Mouse (Mus musculus): ENCODE data around the gene Hcrtr1. TPM values are rescaled to one million over a fixed set of nuclear protein-coding genes. Genes with fewer than 3 reads are reported as not detected.

Gene Hcrtr1
- polyA plus RNA-seq, 1 experiment from 2014 or later: 0.71 TPM

GRCm38 (mm10) chr4:130110091-130110490, 29.1 kb downstream of the Hcrtr1 start:
- Histone ChIP-seq H3K27me3 (peaks cover 11% of the 10 kb centered on the region), H3K4me3 (no peak overlapping the region), H3K4me1 (replicated peaks) (peaks cover 17% of the 10 kb centered on the region), H3K36me3 (0 out of 2 replicates have a peak, but pooled peaks cover 3% of the 10 kb centered on the region), H3K9me3 (no peaks in the 10 kb centered on the region), H3K4me2 (no peak overlapping the region), H3K27ac (replicated peaks) (no peak overlapping the region), H3K9ac (no peak overlapping the region)
- ATAC-seq (ENCODE audit: low read depth): no peak
- 90% methylated on average over 7 of the region's 7 CpGs for WGBS

DNA sequence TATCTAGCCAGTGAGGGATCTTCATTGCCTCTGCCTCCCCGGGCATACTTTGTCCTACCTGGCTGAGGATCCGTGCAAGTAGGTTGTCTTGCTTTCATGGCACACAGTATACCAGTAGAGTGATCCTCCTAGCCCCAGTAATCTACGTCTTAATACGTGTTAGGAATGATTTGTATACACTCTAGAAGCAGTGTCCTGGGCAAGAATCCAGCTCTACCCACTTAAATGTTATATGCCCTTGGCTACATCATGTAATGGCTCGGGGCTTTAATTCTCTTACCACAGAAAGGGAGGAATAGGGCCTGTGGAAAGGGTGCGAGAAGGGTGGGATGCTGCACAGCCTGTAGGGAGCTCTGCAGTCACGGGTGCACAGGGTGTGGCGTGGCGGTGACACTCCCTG, 29.5 kb downstream of the Hcrtr1 start:
- Histone ChIP-seq H3K4me2 (no peak overlapping the region), H3K4me1 (replicated peaks) (peaks cover 17% of the 10 kb centered on the region), H3K27ac (replicated peaks) (no peak overlapping the region), H3K27me3 (peaks cover 11% of the 10 kb centered on the region), H3K9me3 (no peaks in the 10 kb centered on the region), H3K36me3 (0 out of 2 replicates have a peak, but pooled peaks cover 3% of the 10 kb centered on the region), H3K4me3 (no peak overlapping the region), H3K9ac (no peak overlapping the region)
- WGBS: 90% methylated on average over 9 of the region's 9 CpGs
- ATAC-seq (ENCODE audit: low read depth): no peak

DNA sequence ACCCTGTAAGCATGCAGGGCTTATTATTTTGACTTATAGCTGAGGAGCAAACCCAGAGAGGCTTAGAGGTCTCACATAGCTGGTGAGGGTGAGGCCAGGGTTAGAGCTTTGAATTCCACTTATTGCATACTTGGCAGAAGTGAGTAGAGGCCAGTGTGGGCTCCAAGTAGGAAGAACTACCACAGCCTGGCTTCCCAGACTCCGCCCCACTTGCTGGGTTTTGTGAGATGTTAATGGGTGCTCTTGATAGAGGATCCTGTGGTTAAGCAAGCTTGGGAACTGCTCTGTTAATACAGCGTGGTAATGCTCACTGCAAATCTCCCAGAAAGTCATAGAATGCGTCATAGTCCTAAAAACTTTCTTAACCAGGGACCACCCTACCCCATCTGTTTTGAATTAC, 30.2 kb downstream of the Hcrtr1 start:
- WGBS: 87% methylated on average over 3 of the region's 3 CpGs
- no peak overlapping the region for H3K27ac ChIP-seq (replicated peaks)
- H3K4me3 ChIP-seq: 0 out of 2 replicates have a peak overlapping the region, but pooled peaks have one; percentile 64
- peaks cover 17% of the 10 kb centered on the region for H3K4me1 ChIP-seq (replicated peaks)
- 0 out of 2 replicates have a peak overlapping the region, but pooled peaks have one; percentile 73 for H3K4me2 ChIP-seq
- no peaks in the 10 kb centered on the region; the same call in 1 of the 2 replicates for H3K9me3 ChIP-seq
- 0 out of 2 replicates have a peak, but pooled peaks cover 3% of the 10 kb centered on the region for H3K36me3 ChIP-seq
- H3K9ac ChIP-seq: 0 out of 2 replicates have a peak overlapping the region, but pooled peaks have one; percentile 5
- peaks cover 11% of the 10 kb centered on the region for H3K27me3 ChIP-seq
- no peak for ATAC-seq (ENCODE audit: low read depth)

DNA sequence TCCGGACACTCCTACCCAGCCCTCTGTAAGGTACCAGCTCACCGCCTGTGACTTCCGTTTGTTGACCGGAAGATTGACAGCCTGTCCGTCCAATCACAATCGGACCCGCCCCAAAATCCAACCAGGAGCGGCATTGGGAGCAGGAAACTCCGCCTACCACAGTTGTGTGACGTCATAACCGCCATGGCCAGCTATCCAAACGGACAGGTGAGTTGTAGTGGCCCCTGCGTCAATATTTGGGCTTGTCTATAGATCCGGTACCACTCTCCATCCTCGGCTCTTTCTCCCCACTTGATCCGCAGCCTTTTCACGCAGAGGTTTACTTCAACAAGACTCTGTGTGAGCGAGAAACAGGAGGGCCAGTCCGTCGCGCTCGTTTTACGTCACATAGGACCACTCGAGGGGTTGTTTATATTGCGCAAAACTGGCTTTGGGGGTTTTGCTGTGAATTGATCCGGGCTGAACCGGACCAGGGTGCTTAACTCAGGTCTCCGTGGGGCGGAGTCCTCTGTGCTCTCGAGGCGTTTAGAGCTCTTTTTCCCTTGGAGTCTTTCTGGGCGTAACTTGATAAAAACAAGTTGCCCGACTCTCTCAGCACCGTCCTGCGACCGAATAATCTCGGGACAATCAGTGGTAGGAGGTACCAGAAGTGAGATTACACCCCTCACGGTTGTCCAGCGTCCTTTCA, 31.6 kb downstream of the Hcrtr1 start:
- WGBS: 1% methylated on average over 39 of the region's 39 CpGs
- H3K9me3 ChIP-seq: peaks cover 3% of the 10 kb centered on the region; the same call in 1 of the 2 replicates
- H3K4me3 ChIP-seq: peak overlapping the region; percentile 64
- H3K27me3 ChIP-seq: peaks cover 11% of the 10 kb centered on the region
- peaks cover 17% of the 10 kb centered on the region for H3K4me1 ChIP-seq (replicated peaks)
- peak overlapping the region; percentile 35; the same call in 1 of the 2 replicates for H3K27ac ChIP-seq (replicated peaks)
- peak; percentile 95 for ATAC-seq (ENCODE audit: low read depth)
- H3K9ac ChIP-seq: peak overlapping the region; percentile 66
- 0 out of 2 replicates have a peak, but pooled peaks cover 2% of the 10 kb centered on the region for H3K36me3 ChIP-seq
- H3K4me2 ChIP-seq: peak overlapping the region; percentile 73

DNA sequence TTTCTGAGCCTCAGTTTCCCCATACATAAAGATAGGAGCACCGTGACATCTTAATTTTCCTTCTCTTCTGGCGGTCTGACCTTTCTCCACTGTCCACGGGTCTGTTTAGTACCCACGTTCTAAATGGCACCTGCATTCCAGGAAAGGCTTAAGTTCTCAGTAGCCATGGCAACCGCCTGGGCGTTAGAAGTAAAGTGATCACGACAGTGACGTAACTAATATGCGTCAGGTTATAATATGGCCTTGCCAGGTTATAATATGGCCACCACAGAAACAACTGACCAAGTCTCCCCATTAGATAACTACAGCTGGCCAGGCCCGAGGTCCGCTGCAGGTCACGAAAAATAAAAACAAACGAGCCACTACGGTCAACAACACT, 32.1 kb downstream of the Hcrtr1 start:
- peaks cover 22% of the 10 kb centered on the region for H3K4me1 ChIP-seq (replicated peaks)
- peak overlapping the region; percentile 64 for H3K4me3 ChIP-seq
- H3K9ac ChIP-seq: peak overlapping the region; percentile 55
- peaks cover 11% of the 10 kb centered on the region for H3K27me3 ChIP-seq
- H3K4me2 ChIP-seq: peak overlapping the region; percentile 73
- H3K27ac ChIP-seq (replicated peaks): peak overlapping the region; percentile 35; the same call in 1 of the 2 replicates
- H3K9me3 ChIP-seq: peaks cover 3% of the 10 kb centered on the region; the same call in 1 of the 2 replicates
- H3K36me3 ChIP-seq: no peaks in the 10 kb centered on the region
- 11% methylated on average over 14 of the region's 14 CpGs for WGBS
- peak; percentile 66 for ATAC-seq (ENCODE audit: low read depth)

DNA sequence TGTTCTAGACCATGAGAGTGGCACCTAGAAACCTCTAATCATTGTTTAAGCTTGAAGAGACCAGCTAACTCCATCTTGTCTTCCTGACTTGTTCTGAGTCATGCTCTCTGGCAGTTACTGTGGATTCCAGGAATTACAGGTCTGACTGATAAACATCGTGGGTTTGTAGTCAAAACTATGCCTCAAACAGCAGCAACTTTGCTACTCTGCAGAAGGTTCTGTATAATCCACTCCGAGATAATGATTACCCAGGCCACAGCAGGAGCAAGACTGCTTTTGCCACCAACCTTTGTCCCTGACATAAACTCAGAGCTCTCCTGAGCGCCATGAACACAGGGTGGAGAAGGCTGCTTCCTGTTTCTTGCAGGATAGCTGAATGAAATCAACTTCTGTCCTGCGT, 34.6 kb downstream of the Hcrtr1 start:
- Histone ChIP-seq H3K27me3 (peaks cover 11% of the 10 kb centered on the region), H3K9me3 (peaks cover 3% of the 10 kb centered on the region; the same call in 1 of the 2 replicates), H3K4me3 (no peak overlapping the region), H3K4me2 (no peak overlapping the region), H3K9ac (no peak overlapping the region), H3K27ac (replicated peaks) (no peak overlapping the region), H3K4me1 (replicated peaks) (peaks cover 34% of the 10 kb centered on the region), H3K36me3 (no peaks in the 10 kb centered on the region)
- ATAC-seq (ENCODE audit: low read depth): no peak
- 84% methylated on average over 4 of the region's 4 CpGs for WGBS

DNA sequence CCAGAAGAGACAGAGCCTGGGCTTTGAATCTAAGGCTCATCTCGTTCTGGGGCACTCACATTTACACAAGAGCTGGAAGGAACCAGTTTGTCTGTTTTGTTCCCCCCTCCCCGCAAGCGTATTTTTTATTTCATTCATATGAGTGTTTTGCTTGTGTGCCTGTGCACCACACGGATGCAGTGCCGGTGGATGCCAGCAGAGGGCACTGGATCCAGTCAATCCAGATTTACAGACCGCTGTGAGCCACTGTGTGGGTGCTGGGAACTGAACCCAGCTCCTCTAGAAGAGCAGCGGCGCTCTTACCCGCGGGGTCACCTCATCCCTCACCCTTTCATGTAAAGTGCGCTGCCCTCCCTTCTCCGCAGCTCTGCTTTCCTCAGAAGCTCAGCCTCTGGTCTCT, 35.5 kb downstream of the Hcrtr1 start:
- peaks cover 16% of the 10 kb centered on the region for H3K27me3 ChIP-seq

DNA sequence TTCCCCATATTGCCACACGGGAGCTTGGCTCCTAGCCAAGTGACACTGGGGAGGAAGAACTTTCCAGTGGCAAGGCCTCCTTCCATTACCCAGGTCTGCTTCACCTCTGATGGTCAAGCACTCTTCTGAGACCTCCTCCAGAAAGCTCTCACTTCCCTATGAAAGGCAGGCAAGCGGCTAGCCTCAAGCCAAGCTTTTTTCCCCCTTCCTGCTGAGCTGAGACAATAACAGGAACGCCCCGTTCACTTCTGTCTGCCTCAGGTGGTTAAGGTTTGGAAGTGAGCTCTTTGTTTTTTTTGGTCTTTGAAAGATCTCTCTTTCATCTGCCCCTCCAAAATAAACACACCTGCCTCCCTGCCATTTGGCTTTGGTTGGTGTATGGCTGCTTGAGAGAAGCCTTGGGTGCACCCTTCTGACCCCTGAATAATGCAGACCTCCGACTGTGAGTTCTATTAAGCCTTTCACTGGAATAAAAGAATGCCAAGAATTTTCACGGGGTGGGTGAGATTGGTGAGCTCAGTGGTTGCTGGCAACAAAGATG, 37.0 kb downstream of the Hcrtr1 start, which contains the start of gene Pef1:
TSS of gene Pef1 (plus strand) at position 448 of the 541 bp plus-strand sequence.
- ATAC-seq (ENCODE audit: low read depth): no peak
- Histone ChIP-seq H3K36me3 (no peaks in the 10 kb centered on the region), H3K4me2 (no peak within 1 kb of the TSS), H3K4me1 (replicated peaks) (peaks cover 21% of the 10 kb centered on the region), H3K4me3 (no peak within 1 kb of the TSS), H3K9ac (no peak within 1 kb of the TSS), H3K27ac (replicated peaks) (no peak within 1 kb of the TSS), H3K27me3 (peaks cover 16% of the 10 kb centered on the region), H3K9me3 (peaks cover 3% of the 10 kb centered on the region; the same call in 1 of the 2 replicates)
- 4% methylated on average over 6 of the region's 6 CpGs for WGBS

More for the DNA sequence above, 35.5 kb downstream of the Hcrtr1 start:
- Histone ChIP-seq H3K9me3 (peaks cover 3% of the 10 kb centered on the region; the same call in 1 of the 2 replicates), H3K4me2 (no peak overlapping the region), H3K4me3 (no peak overlapping the region), H3K9ac (no peak overlapping the region), H3K27ac (replicated peaks) (no peak overlapping the region), H3K36me3 (no peaks in the 10 kb centered on the region), H3K4me1 (replicated peaks) (peaks cover 29% of the 10 kb centered on the region)
- 83% methylated on average over 12 of the region's 12 CpGs for WGBS
- ATAC-seq (ENCODE audit: low read depth): no peak

DNA sequence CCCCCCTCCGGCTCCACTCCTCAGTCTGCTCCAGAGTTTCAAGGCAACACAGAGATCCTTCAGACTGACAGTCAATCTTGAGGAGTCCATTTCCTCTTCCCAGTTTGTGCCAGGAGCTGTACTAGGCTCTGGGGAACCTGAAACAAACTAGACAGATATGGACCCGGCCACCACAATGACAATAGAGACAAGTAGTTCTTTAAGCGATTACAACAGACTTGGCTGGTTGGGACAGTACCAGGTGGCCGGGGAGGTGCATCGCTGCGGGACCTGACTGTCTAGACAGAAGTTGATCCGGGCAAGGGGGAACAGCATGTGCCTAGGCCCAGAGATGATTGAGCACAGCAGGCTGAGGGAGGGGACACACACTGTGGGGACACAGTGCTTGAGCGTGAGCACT, 38.0 kb downstream of the Hcrtr1 start:
- H3K9ac ChIP-seq: no peak overlapping the region
- no peak for ATAC-seq (ENCODE audit: low read depth)

DNA sequence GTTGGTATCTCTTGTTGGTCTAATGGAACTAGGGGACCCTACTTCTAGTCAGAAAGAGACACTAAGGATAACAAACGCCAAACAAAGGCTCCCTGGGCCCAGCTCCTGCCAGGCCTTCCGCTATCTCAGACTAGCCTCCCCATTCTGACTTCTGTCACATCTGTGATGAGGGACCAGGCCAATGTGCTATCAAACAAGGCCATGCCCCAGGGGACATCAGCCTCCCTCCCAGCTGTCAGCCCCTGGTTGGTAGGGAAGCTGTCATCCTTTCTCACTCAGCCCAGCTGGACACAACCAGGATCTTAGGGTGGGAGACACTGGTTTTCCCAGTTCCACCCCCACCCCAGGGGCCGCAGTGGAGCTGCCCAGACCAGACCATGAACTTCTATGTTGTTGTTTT, 44.0 kb downstream of the Hcrtr1 start:
- 40% methylated on average over 3 of the region's 3 CpGs for WGBS
- peaks cover 6% of the 10 kb centered on the region; the same call in 1 of the 2 replicates for H3K27me3 ChIP-seq
- H3K9me3 ChIP-seq: no peaks in the 10 kb centered on the region
- H3K9ac ChIP-seq: no peak overlapping the region
- no peaks in the 10 kb centered on the region for H3K36me3 ChIP-seq
- no peak overlapping the region for H3K27ac ChIP-seq (replicated peaks)
- ATAC-seq (ENCODE audit: low read depth): no peak
- no peak overlapping the region for H3K4me2 ChIP-seq
- H3K4me1 ChIP-seq (replicated peaks): peaks cover 9% of the 10 kb centered on the region
- no peak overlapping the region for H3K4me3 ChIP-seq

More for the DNA sequence above, 38.0 kb downstream of the Hcrtr1 start:
- H3K27me3 ChIP-seq: peaks cover 14% of the 10 kb centered on the region
- no peak overlapping the region for H3K4me2 ChIP-seq
- 28% methylated on average over 8 of the region's 8 CpGs for WGBS
- no peak overlapping the region for H3K27ac ChIP-seq (replicated peaks)
- H3K9me3 ChIP-seq: peaks cover 3% of the 10 kb centered on the region; the same call in 1 of the 2 replicates
- H3K4me1 ChIP-seq (replicated peaks): peaks cover 17% of the 10 kb centered on the region
- no peak overlapping the region for H3K4me3 ChIP-seq
- H3K36me3 ChIP-seq: no peaks in the 10 kb centered on the region

GRCm38 (mm10) chr4:130087293-130087692, 51.9 kb downstream of the Hcrtr1 start:
- Histone ChIP-seq H3K4me1 (replicated peaks) (peaks cover 9% of the 10 kb centered on the region), H3K27me3 (peaks cover 26% of the 10 kb centered on the region), H3K27ac (replicated peaks) (no peak overlapping the region), H3K9ac (no peak overlapping the region), H3K36me3 (no peaks in the 10 kb centered on the region), H3K4me2 (no peak overlapping the region), H3K9me3 (no peaks in the 10 kb centered on the region), H3K4me3 (no peak overlapping the region)
- 23% methylated on average over 7 of the region's 7 CpGs for WGBS
- peak; percentile 71 for ATAC-seq (ENCODE audit: low read depth)

DNA sequence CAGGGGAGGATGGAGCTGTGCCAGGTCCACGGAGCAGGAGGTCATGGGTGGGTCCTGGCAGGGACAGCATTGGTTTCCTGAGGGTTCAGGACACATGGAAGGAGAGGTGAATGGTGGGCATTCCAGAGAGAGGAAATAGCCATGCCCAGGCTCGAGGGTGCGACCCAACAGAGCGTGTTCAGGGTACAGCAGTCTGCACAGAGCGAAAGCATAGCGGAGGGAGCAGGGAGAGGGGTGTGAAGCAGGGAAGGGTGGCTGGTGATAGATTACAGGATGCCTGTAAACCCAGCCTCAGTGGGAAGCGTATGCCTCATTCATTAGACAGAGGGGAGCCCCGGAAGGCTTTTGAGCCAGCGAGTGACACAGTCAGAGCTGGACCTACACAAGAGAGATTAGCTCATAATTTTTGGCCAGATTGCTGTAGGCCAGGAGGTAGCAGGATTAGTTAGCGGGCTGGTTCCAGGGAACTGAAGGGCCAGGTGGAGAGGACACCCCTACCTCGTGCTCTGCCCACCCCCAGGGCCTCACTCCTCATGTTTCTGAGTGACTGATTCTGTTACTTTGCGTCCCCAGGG, 53.8 kb downstream of the Hcrtr1 start:
- peaks cover 29% of the 10 kb centered on the region for H3K27me3 ChIP-seq
- H3K9me3 ChIP-seq: no peaks in the 10 kb centered on the region
- no peak overlapping the region for H3K9ac ChIP-seq
- peaks cover 18% of the 10 kb centered on the region for H3K4me1 ChIP-seq (replicated peaks)
- no peaks in the 10 kb centered on the region for H3K36me3 ChIP-seq
- no peak overlapping the region for H3K27ac ChIP-seq (replicated peaks)
- no peak for ATAC-seq (ENCODE audit: low read depth)
- H3K4me3 ChIP-seq: no peak overlapping the region
- no peak overlapping the region for H3K4me2 ChIP-seq
- WGBS: 66% methylated on average over 12 of the region's 12 CpGs

Measured in neural tube, embryonic 13.5 days (tissue).